Mouse (Mus musculus) heart, adult 2 months (tissue): Measurements from ENCODE around the gene Rpl31. TPM values are rescaled to one million over a fixed set of nuclear protein-coding genes. Genes with fewer than 3 reads are reported as not detected.

Experiments used
- DNase-seq, 2 experiments: peaks; one replicate each; pipeline ENCODE4 v3.0.0; 2021
- H3K27ac ChIP-seq: fragments of 200-600 bp; 2 replicates; pipeline ENCODE4 v1.8.1; 2022
- H3K27me3 ChIP-seq: fragments of 200-500 bp; 2 replicates; pipeline ENCODE4 v1.6.1; 2012; ENCODE audit warnings: mild to moderate bottlenecking, low read length, inconsistent platforms, mixed read lengths; ENCODE audit not compliant: control insufficient read depth, insufficient read depth
- H3K36me3 ChIP-seq: fragments of 200-500 bp; 2 replicates; pipeline ENCODE4 v1.6.1; 2012; ENCODE audit warnings: low read length, inconsistent platforms; ENCODE audit not compliant: control insufficient read depth, insufficient read depth
- H3K4me1 ChIP-seq: fragments of 200-500 bp; 2 replicates; pipeline ENCODE4 v1.6.1; 2011; ENCODE audit warnings: low read length; ENCODE audit not compliant: control insufficient read depth, insufficient read depth
- H3K4me3 ChIP-seq: fragments of 200-600 bp; 2 replicates; pipeline ENCODE4 v1.8.1; 2022
- H3K79me2 ChIP-seq: fragments of 200-500 bp; replicated peaks from 2 replicates; pipeline ENCODE4 v1.6.1; 2012; ENCODE audit warnings: mild to moderate bottlenecking, inconsistent platforms, low read length, moderate library complexity, mixed read lengths; ENCODE audit not compliant: control insufficient read depth, insufficient read depth
- H3K9ac ChIP-seq: fragments of 200-500 bp; 2 replicates; pipeline ENCODE4 v1.6.1; 2012; ENCODE audit warnings: low read depth, mild to moderate bottlenecking, control low read depth, inconsistent platforms, low read length, mixed read lengths
- CTCF ChIP-seq: fragments of 200-600 bp; IDR thresholded peaks from 2 replicates; pipeline ENCODE4 v1.8.1; 2022; ENCODE audit warnings: antibody characterized with exemption, mild to moderate bottlenecking, moderate library complexity
- EP300 ChIP-seq: fragments of 200-500 bp; IDR thresholded peaks from 2 replicates; pipeline ENCODE4 v1.6.1; 2011; ENCODE audit warnings: low read depth, low read length, control low read depth; ENCODE audit not compliant: insufficient read depth
- POLR2A ChIP-seq: fragments of 200-500 bp; IDR thresholded peaks from 2 replicates; pipeline ENCODE4 v1.6.1; 2011; ENCODE audit warnings: mild to moderate bottlenecking, low read depth, low read length, control low read depth; ENCODE audit not compliant: insufficient read depth
- WGBS: fragments of 180-500 bp; shearing (Covaris S2); methylation state at CpG from one replicate; pipeline ENCODE4 v1.1.7; 2018; 5-methylcytosine and 5-hydroxymethylcytosine counted together
- intact Hi-C: fragments of 180-260 bp; cut with DNase I; formaldehyde crosslinking; loops from one replicate; pipeline ENCODE4 v1.15.1; 2025
- long read RNA-seq: library from polyadenylated mRNA; stranded (forward); transcript quantifications from one replicate; pipeline ENCODE4 v2.0.0, GENCODE M21; 2021
- polyA plus RNA-seq: library from polyadenylated mRNA; depleted of rRNA; stranded (reverse); fragments of >200 nt; gene quantifications from 2 replicates; pipeline ENCODE4 v1.2.3, GENCODE M21; 2012; rRNA removed
- total RNA-seq, 2 experiments: library from RNA; stranded (reverse); gene quantifications; 2 replicates each; pipeline ENCODE4 v1.2.3; 2021

Rpl31 gene
- total RNA-seq: 100 to 1,000 TPM; 513 to 615 TPM
- polyA plus RNA-seq: 153 and 190 TPM in 2 replicates
- long read RNA-seq, transcript Rpl31-202 (5 exons, 487 nt): major isoform, 23 of 73 reads
- long read RNA-seq, transcript Rpl31-203 (4 exons, 630 nt): minor isoform, 14 of 73 reads
- long read RNA-seq, transcript Rpl31-201 (5 exons, 1,049 nt): minor isoform, 19 of 73 reads
- long read RNA-seq, transcript Rpl31-204 (3 exons, 468 nt): minor isoform, 7 of 73 reads
- long read RNA-seq, partial matches to known transcripts: 1 of 73 reads
- long read RNA-seq, other reads (novel, unspliced or antisense): 9 of 73 reads

DNA sequence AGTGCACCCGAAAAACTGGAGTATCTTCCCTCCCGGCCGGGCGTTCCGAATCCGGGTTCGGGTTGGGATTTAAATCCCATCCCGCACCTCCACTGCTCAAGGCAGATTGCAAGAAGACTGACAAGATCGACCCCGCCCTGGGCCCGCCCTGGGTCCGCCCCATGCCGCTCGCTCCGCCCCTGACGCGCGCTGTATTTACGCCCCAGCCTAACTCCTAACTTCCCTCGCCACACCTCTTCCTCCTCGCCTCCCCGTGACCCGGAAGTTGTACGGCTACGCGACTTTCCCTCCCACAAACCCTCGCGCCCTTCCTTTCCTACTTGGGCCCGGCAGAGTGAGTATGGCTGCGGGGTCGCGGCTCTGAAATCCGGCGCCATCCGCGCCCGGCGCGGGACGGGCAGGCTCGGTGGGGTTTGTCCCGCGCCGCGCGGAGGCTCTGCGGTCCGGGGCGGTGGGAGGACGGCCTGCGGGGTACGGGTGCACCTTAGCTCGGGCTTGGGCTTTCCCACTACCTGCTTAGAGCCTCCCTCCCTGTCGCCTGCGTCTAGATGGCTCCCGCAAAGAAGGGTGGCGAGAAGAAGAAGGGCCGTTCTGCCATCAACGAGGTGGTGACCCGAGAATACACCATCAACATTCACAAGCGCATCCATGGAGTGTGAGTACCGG, at the start of gene Rpl31:
TSS of gene Rpl31 (plus strand) at position 242 of the 666 bp plus-strand sequence.
- Histone ChIP-seq H3K27ac (peak within 1 kb of the TSS; percentile 89), H3K4me1 (peaks cover 3% of the 10 kb centered on the region), H3K79me2 (no peaks in the 10 kb centered on the region), H3K9ac (peak within 1 kb of the TSS; percentile 91), H3K27me3 (no peaks in the 10 kb centered on the region), H3K36me3 (peaks cover 9% of the 10 kb centered on the region), H3K4me3 (peak within 1 kb of the TSS; percentile 92)
- intact Hi-C loops: no loop called here
- TF ChIP-seq CTCF (no peak), EP300 (0 out of 2 replicates have a peak, but pooled peaks have one; percentile 14), POLR2A (peak; percentile 91)
- DNase-seq: peak; percentile 99
- WGBS: under 1% methylated on average over 62 of the region's 62 CpGs

- TF ChIP-seq EP300: no peak
- no peak for TF ChIP-seq CTCF
- no peak for TF ChIP-seq POLR2A
- H3K4me3 ChIP-seq: no peak overlapping the region
- DNase-seq: peak in 1 of 2 experiments; percentile 53
- intact Hi-C loops: no loop called here
- peaks cover 4% of the 10 kb centered on the region for H3K4me1 ChIP-seq
- no peaks in the 10 kb centered on the region for H3K79me2 ChIP-seq
- H3K27me3 ChIP-seq: no peaks in the 10 kb centered on the region
- WGBS: 46% methylated on average over 2 of the region's 2 CpGs
- H3K36me3 ChIP-seq: peaks cover 6% of the 10 kb centered on the region
- no peak overlapping the region for H3K9ac ChIP-seq
- no peak overlapping the region; the same call in none of the 2 replicates for H3K27ac ChIP-seq
Observed at GRCm38 (mm10) chr1:39317935-39318334, 49.7 kb upstream of the Rpl31 start.

- no peaks in the 10 kb centered on the region for H3K79me2 ChIP-seq
- no peak overlapping the region for H3K9ac ChIP-seq
- TF ChIP-seq CTCF (no peak), POLR2A (no peak), EP300 (no peak)
- WGBS: 57% methylated on average over 7 of the region's 7 CpGs
- peaks cover 4% of the 10 kb centered on the region for H3K4me1 ChIP-seq
- intact Hi-C loops: no loop called here
- no peaks in the 10 kb centered on the region for H3K27me3 ChIP-seq
- peaks cover 6% of the 10 kb centered on the region for H3K36me3 ChIP-seq
- no peak for DNase-seq
- H3K27ac ChIP-seq: no peak overlapping the region
- H3K4me3 ChIP-seq: no peak overlapping the region
Observed at GRCm38 (mm10) chr1:39318870-39319269, 48.8 kb upstream of the Rpl31 start.

DNA sequence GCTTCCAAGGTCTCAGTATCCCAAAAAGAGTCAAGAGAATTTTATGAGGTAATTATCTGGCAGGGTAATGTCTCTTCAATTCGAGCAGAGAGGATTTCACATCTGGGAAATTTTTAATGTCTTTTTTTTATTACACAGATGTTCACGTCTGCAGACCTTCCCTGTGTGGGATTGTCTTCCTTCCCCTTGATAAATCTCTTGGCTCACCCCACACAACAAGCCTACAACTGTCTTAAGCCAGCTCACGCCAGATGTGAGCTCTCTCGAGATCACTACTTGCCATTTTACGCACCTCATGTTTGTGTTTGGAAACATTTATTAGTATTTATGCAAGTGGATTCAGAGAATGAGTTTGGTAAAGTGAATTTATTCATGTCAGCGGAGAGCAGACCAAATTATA, 45.7 kb upstream of the Rpl31 start:
- H3K27me3 ChIP-seq: no peaks in the 10 kb centered on the region
- TF ChIP-seq CTCF: no peak
- TF ChIP-seq EP300: no peak
- no peak for TF ChIP-seq POLR2A
- peaks cover 4% of the 10 kb centered on the region for H3K4me1 ChIP-seq
- 44% methylated on average over 6 of the region's 6 CpGs for WGBS
- intact Hi-C loops: no loop called here
- H3K36me3 ChIP-seq: peaks cover 6% of the 10 kb centered on the region
- no peaks in the 10 kb centered on the region for H3K79me2 ChIP-seq
- no peak overlapping the region for H3K27ac ChIP-seq
- no peak overlapping the region for H3K9ac ChIP-seq
- DNase-seq: no peak
- no peak overlapping the region for H3K4me3 ChIP-seq

DNA sequence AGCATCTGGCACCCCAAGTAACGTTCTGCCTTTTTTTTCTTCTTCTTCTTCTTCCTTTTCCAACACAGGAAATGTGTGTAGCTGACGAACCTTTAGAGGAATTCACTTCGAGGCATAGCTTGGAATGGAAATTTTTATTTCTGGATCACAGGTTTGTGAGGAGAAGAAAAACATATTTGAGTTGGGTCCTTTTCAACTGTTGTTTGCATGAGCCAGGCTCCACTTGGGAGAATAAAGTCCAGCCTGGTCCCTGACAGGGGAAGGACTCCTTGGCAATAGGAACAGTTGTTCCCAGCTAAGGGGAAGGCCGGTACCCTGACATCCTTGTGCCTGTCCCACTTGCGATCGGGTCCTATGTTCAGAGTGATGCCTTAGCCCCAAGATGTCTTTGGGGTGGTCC, 42.4 kb upstream of the Rpl31 start:
- no peaks in the 10 kb centered on the region for H3K36me3 ChIP-seq
- peak in 1 of 2 experiments; percentile 27 for DNase-seq
- WGBS: 66% methylated on average over 6 of the region's 6 CpGs
- TF ChIP-seq EP300: no peak
- TF ChIP-seq POLR2A: no peak
- no peak for TF ChIP-seq CTCF
- no peaks in the 10 kb centered on the region for H3K79me2 ChIP-seq
- H3K27me3 ChIP-seq: no peaks in the 10 kb centered on the region
- H3K4me1 ChIP-seq: no peaks in the 10 kb centered on the region
- no peak overlapping the region for H3K4me3 ChIP-seq
- H3K27ac ChIP-seq: peak overlapping the region; percentile 18; the same call in 1 of the 2 replicates
- intact Hi-C loops: no loop called here
- no peak overlapping the region for H3K9ac ChIP-seq

DNA sequence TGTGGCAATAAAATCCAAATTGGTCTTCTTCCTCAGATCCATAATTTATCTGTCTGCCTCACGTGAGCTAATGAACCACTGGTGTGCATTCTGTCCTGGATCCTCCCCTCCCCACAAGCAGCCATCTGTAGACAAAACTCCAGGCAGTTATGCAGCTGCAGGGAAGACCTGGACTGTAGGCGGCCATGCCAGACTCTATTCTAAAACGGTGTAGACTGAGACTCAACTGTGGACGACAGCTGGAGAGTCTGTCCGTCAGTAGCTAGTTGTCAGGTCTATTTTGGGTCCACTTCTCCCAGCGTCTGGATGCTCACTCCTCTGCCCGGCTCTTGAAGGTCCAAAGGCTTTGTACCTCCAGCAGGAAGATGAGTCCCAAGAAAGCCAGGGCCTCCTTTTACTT, 40.1 kb upstream of the Rpl31 start:
- intact Hi-C loops: no loop called here
- H3K9ac ChIP-seq: no peak overlapping the region
- no peak overlapping the region for H3K27ac ChIP-seq
- H3K4me1 ChIP-seq: peaks cover 3% of the 10 kb centered on the region
- H3K36me3 ChIP-seq: no peaks in the 10 kb centered on the region
- H3K4me3 ChIP-seq: no peak overlapping the region
- no peak for DNase-seq
- 55% methylated on average over 7 of the region's 7 CpGs for WGBS
- H3K79me2 ChIP-seq: no peaks in the 10 kb centered on the region
- TF ChIP-seq EP300 (no peak), CTCF (no peak), POLR2A (no peak)
- H3K27me3 ChIP-seq: no peaks in the 10 kb centered on the region
